Mouse (Mus musculus) embryonic facial prominence, embryonic 13.5 days (tissue): ENCODE results near the gene Luc7l2. TPM values are rescaled to one million over a fixed set of nuclear protein-coding genes. Genes with fewer than 3 reads are reported as not detected.

ENCODE experiments used
- ATAC-seq: fragments of 200-750 bp; cut with Nextera tagmentation; 2 replicates; pipeline ENCODE4 v1.8.0; 2017; ENCODE audit warnings: low read depth; ENCODE audit not compliant: insufficient number of reproducible peaks, insufficient read depth, low FRiP score, low TSS enrichment
- H3K27ac ChIP-seq: fragments of 300-500 bp; sonication (generic); 2 replicates; pipeline ENCODE4 v1.5.1; 2015; ENCODE audit warnings: moderate library complexity, mild to moderate bottlenecking, inconsistent platforms
- H3K27me3 ChIP-seq: fragments of 300-500 bp; sonication (generic); 2 replicates; pipeline ENCODE4 v1.6.1; 2015; ENCODE audit warnings: mild to moderate bottlenecking, inconsistent platforms
- H3K36me3 ChIP-seq: fragments of 300-500 bp; sonication (generic); 2 replicates; pipeline ENCODE4 v1.6.1; 2015; ENCODE audit warnings: mild to moderate bottlenecking, inconsistent platforms
- H3K4me1 ChIP-seq: fragments of 300-500 bp; sonication (generic); 2 replicates; pipeline ENCODE4 v1.6.1; 2015; ENCODE audit warnings: inconsistent platforms
- H3K4me2 ChIP-seq: fragments of 300-500 bp; sonication (generic); 2 replicates; pipeline ENCODE4 v1.6.1; 2015; ENCODE audit warnings: moderate library complexity, mild to moderate bottlenecking, inconsistent platforms
- H3K4me3 ChIP-seq: fragments of 300-500 bp; sonication (generic); 2 replicates; pipeline ENCODE4 v1.5.1; 2015; ENCODE audit warnings: mild to moderate bottlenecking, inconsistent platforms
- H3K9ac ChIP-seq: fragments of 300-500 bp; sonication (generic); 2 replicates; pipeline ENCODE4 v1.6.1; 2015; ENCODE audit warnings: mild to moderate bottlenecking, inconsistent platforms
- H3K9me3 ChIP-seq: fragments of 300-500 bp; sonication (generic); 2 replicates; pipeline ENCODE4 v1.6.1; 2016; ENCODE audit warnings: inconsistent platforms
- WGBS: fragments of 180-500 bp; shearing (Covaris S2); methylation state at CpG from one replicate; pipeline ENCODE4 v1.1.7; 2015; ENCODE audit warnings: mixed read lengths; 5-methylcytosine and 5-hydroxymethylcytosine counted together
- polyA plus RNA-seq: library from polyadenylated mRNA; unstranded; fragments of >200 nt; fragmentation: Nextera tagmentation; extraction: Ambion mirVana; gene quantifications from 2 replicates; pipeline ENCODE4 v1.2.1, GENCODE M21; 2015

Luc7l2 gene
- polyA plus RNA-seq = 59.2 and 68.8 TPM in 2 replicates

- Histone ChIP-seq H3K4me1 (peaks cover 17% of the 10 kb centered on the region), H3K4me2 (peak within 1 kb of the TSS; percentile 69), H3K36me3 (no peaks in the 10 kb centered on the region), H3K4me3 (peak within 1 kb of the TSS; percentile 70), H3K9ac (peak within 1 kb of the TSS; percentile 94), H3K27ac (peak within 1 kb of the TSS; percentile 99), H3K9me3 (no peaks in the 10 kb centered on the region), H3K27me3 (no peaks in the 10 kb centered on the region)
- WGBS = under 1% methylated on average over 98 of the region's 98 CpGs
- peak; percentile 88 for ATAC-seq
These were observed at the start of gene Luc7l2 for GRCm38 (mm10) chr6:38551062-38551988. Luc7l2 (plus strand) TSS chr6:38551334.

GRCm38 (mm10) chr6:38512096-38512495, 39.0 kb upstream of the Luc7l2 start:
- Histone ChIP-seq H3K27ac (no peak overlapping the region), H3K9me3 (no peaks in the 10 kb centered on the region), H3K27me3 (no peaks in the 10 kb centered on the region), H3K4me3 (no peak overlapping the region), H3K4me1 (no peaks in the 10 kb centered on the region), H3K4me2 (no peak overlapping the region), H3K9ac (no peak overlapping the region), H3K36me3 (no peaks in the 10 kb centered on the region)
- no peak for ATAC-seq
- 94% methylated on average over 1 of the region's 1 CpGs for WGBS

- Histone ChIP-seq H3K27ac (no peak overlapping the region), H3K4me2 (no peak overlapping the region), H3K9ac (no peak overlapping the region), H3K27me3 (no peaks in the 10 kb centered on the region), H3K9me3 (no peaks in the 10 kb centered on the region), H3K4me1 (no peaks in the 10 kb centered on the region), H3K36me3 (peaks cover 2% of the 10 kb centered on the region; the same call in 1 of the 2 replicates), H3K4me3 (no peak overlapping the region)
- no peak for ATAC-seq
These were observed 38.3 kb upstream of the Luc7l2 start for GRCm38 (mm10) chr6:38512830-38513229.

- H3K27me3 ChIP-seq = no peaks in the 10 kb centered on the region
- peaks cover 3% of the 10 kb centered on the region; the same call in 1 of the 2 replicates for H3K36me3 ChIP-seq
- WGBS = 92% methylated on average over 4 of the region's 4 CpGs
- ATAC-seq = no peak
- no peak overlapping the region for H3K4me2 ChIP-seq
- no peaks in the 10 kb centered on the region for H3K4me1 ChIP-seq
- H3K27ac ChIP-seq = no peak overlapping the region
- H3K4me3 ChIP-seq = no peak overlapping the region
- no peaks in the 10 kb centered on the region for H3K9me3 ChIP-seq
- no peak overlapping the region for H3K9ac ChIP-seq
These were observed 35.9 kb upstream of the Luc7l2 start for GRCm38 (mm10) chr6:38515201-38515600.

- Histone ChIP-seq H3K4me2 (peak overlapping the region; percentile 26; the same call in 1 of the 2 replicates), H3K36me3 (no peaks in the 10 kb centered on the region), H3K4me3 (no peak overlapping the region), H3K27ac (no peak overlapping the region), H3K9me3 (no peaks in the 10 kb centered on the region), H3K4me1 (0 out of 2 replicates have a peak, but pooled peaks cover 3% of the 10 kb centered on the region), H3K9ac (no peak overlapping the region), H3K27me3 (no peaks in the 10 kb centered on the region)
- ATAC-seq = no peak
- WGBS = 19% methylated on average over 8 of the region's 8 CpGs
These were observed 27.3 kb upstream of the Luc7l2 start for GRCm38 (mm10) chr6:38523851-38524250.

- ATAC-seq = no peak
- Histone ChIP-seq H3K4me1 (no peaks in the 10 kb centered on the region), H3K27ac (no peak overlapping the region), H3K4me2 (no peak overlapping the region), H3K9ac (no peak overlapping the region), H3K9me3 (no peaks in the 10 kb centered on the region), H3K27me3 (no peaks in the 10 kb centered on the region), H3K36me3 (no peaks in the 10 kb centered on the region), H3K4me3 (no peak overlapping the region)
- WGBS = 37% methylated on average over 5 of the region's 5 CpGs
These were observed 19.8 kb upstream of the Luc7l2 start for GRCm38 (mm10) chr6:38531211-38531820.

GRCm38 (mm10) chr6:38532500-38533420, 18.4 kb upstream of the Luc7l2 start:
- no peaks in the 10 kb centered on the region for H3K27me3 ChIP-seq
- WGBS = 7% methylated on average over 25 of the region's 25 CpGs
- no peaks in the 10 kb centered on the region for H3K4me1 ChIP-seq
- H3K36me3 ChIP-seq = no peaks in the 10 kb centered on the region
- peak overlapping the region; percentile 74 for H3K9ac ChIP-seq
- peak overlapping the region; percentile 80 for H3K4me3 ChIP-seq
- peak overlapping the region; percentile 63 for H3K4me2 ChIP-seq
- peak; percentile 44 for ATAC-seq
- peak overlapping the region; percentile 92 for H3K27ac ChIP-seq
- H3K9me3 ChIP-seq = no peaks in the 10 kb centered on the region

- H3K4me2 ChIP-seq = peak within 1 kb of the TSS; percentile 63
- H3K9ac ChIP-seq = peak within 1 kb of the TSS; percentile 84
- 4% methylated on average over 41 of the region's 41 CpGs for WGBS
- no peaks in the 10 kb centered on the region for H3K9me3 ChIP-seq
- H3K4me3 ChIP-seq = peak within 1 kb of the TSS; percentile 80
- no peaks in the 10 kb centered on the region for H3K27me3 ChIP-seq
- peak; percentile 90 for ATAC-seq
- H3K27ac ChIP-seq = peak within 1 kb of the TSS; percentile 95
- no peaks in the 10 kb centered on the region for H3K4me1 ChIP-seq
- H3K36me3 ChIP-seq = no peaks in the 10 kb centered on the region
These were observed 17.4 kb upstream of the Luc7l2 start, which contains the start of gene Fmc1 for GRCm38 (mm10) chr6:38533428-38534405. Fmc1 (plus strand) TSS chr6:38533502.

- Histone ChIP-seq H3K27ac (peak overlapping the region; percentile 95), H3K4me3 (peak overlapping the region; percentile 80), H3K27me3 (no peaks in the 10 kb centered on the region), H3K9ac (peak overlapping the region; percentile 84), H3K36me3 (peaks cover 4% of the 10 kb centered on the region; the same call in 1 of the 2 replicates), H3K4me1 (no peaks in the 10 kb centered on the region), H3K9me3 (no peaks in the 10 kb centered on the region), H3K4me2 (peak overlapping the region; percentile 63)
- peak; percentile 56 for ATAC-seq
- under 1% methylated on average over 53 of the region's 53 CpGs for WGBS
These were observed 16.3 kb upstream of the Luc7l2 start for GRCm38 (mm10) chr6:38534640-38535365.

GRCm38 (mm10) chr6:38535366-38535690, 15.8 kb upstream of the Luc7l2 start:
- Histone ChIP-seq H3K9ac (peak overlapping the region; percentile 84), H3K4me2 (peak overlapping the region; percentile 63), H3K4me1 (no peaks in the 10 kb centered on the region), H3K36me3 (peaks cover 9% of the 10 kb centered on the region; the same call in 1 of the 2 replicates), H3K9me3 (no peaks in the 10 kb centered on the region), H3K27me3 (no peaks in the 10 kb centered on the region), H3K4me3 (peak overlapping the region; percentile 80), H3K27ac (peak overlapping the region; percentile 95)
- 4% methylated on average over 9 of the region's 9 CpGs for WGBS
- ATAC-seq = no peak
